Mouse (Mus musculus): ENCODE measurements around the gene Fbxw9.

DNA sequence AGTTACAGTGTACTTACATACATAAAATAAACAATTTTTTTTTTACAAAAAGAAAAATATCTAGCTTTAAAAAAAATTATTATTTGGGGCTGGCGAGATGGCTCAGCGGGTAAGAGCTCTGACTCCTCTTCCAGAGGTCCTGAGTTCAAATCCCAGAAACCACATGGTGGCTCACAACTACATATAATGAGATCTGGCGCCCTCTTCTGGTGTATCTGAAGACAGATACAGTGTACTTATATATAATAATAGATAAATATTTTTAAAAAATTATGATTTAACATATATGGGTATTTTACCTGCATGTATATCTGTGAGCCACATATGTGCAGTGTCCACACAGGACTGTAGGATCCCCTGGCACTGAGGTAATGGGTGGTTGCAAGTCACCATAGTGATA, 26.4 kb downstream of the Fbxw9 start:
- TF ChIP-seq EP300 (IDR thresholded peaks at IDR 0.05; ENCODE audit: insufficient read depth, low read depth, low read length) (no peak), POLR2A (IDR thresholded peaks at IDR 0.05; ENCODE audit: insufficient read depth, low read length) (no peak), CTCF (IDR thresholded peaks at IDR 0.05; ENCODE audit: low read depth, low read length) (no peak)
